Mouse (Mus musculus) monocyte, adult 59 days (primary cell): ENCODE measurements around the gene Zfp182. TPM values are rescaled to one million over a fixed set of nuclear protein-coding genes. Genes with fewer than 3 reads are reported as not detected.

Experiments used
- total RNA-seq, 2 experiments: library from RNA; stranded (reverse); gene quantifications; one replicate each; pipeline ENCODE4 v1.2.4; 2023

The Zfp182 gene
- total RNA-seq = 10 to 100 TPM; 16.2 to 23.3 TPM

GRCm38 (mm10) chrX:21061866-21062543 is at the start of gene Zfp182:
Zfp182 (minus strand) TSS chrX:21062316.

GRCm38 (mm10) chrX:21088983-21089866 is 27.1 kb upstream of the Zfp182 start, which contains the start of gene Zfp300:
Zfp300 (minus strand) TSS chrX:21089527.

GRCm38 (mm10) chrX:21068106-21068505 is 6.0 kb upstream of the Zfp182 start, which contains the start of gene Spaca5:
Spaca5 (plus strand) TSS chrX:21068406.

Other genes starting within 250 kb of the Zfp182 start
- under 1 TPM in 1 of 2 experiments, not detected in 1; 0.82 TPM for gene Timp1, start 192.2 kb downstream of the Zfp182 start, total RNA-seq
- gene Syn1, start 141.3 kb downstream of the Zfp182 start, total RNA-seq = 1 to 10 TPM; 1.8 to 2.2 TPM
- gene Cfp, start 130.8 kb downstream of the Zfp182 start, total RNA-seq = 100 to 1,000 TPM; 418 to 461 TPM
- gene Elk1, start 111.7 kb downstream of the Zfp182 start, total RNA-seq = 10 to 100 TPM; 15.4 to 17.0 TPM
- 10 to 100 TPM; 19.2 to 27.6 TPM for gene Uxt, start 100.3 kb downstream of the Zfp182 start, total RNA-seq
- gene Spaca5, start 6.1 kb upstream of the Zfp182 start, total RNA-seq = not detected
- gene Zfp300, start 27.2 kb upstream of the Zfp182 start, total RNA-seq = under 1 TPM in 1 of 2 experiments, not detected in 1; 0.58 TPM
- not detected for gene Ssxa1, start 53.5 kb upstream of the Zfp182 start, total RNA-seq
- not detected for gene Gm21876, start 113.3 kb upstream of the Zfp182 start, total RNA-seq